Mouse (Mus musculus): Measurements from ENCODE around the gene BC030867. TPM values are rescaled to one million over a fixed set of nuclear protein-coding genes. Genes with fewer than 3 reads are reported as not detected.

BC030867 gene
- total and polyA plus RNA-seq, 3 experiments = 0.26 to 0.45 (median 0.32) TPM

- H3K27ac ChIP-seq = peak overlapping the region; percentile 20
- no peak overlapping the region for H3K4me3 ChIP-seq
- no peak for TF ChIP-seq CTCF (IDR thresholded peaks at IDR 0.05)
- TF ChIP-seq POLR2A (IDR thresholded peaks at IDR 0.05; ENCODE audit: insufficient read depth, low read depth, low read length) = no peak
- TF ChIP-seq EP300 (IDR thresholded peaks at IDR 0.05; ENCODE audit: insufficient read depth, low read depth, low read length) = no peak
- DNase-seq = peak in 1 of 2 experiments; percentile 22
- WGBS = 57% methylated on average over 12 of the region's 12 CpGs
- H3K9ac ChIP-seq (ENCODE audit: low read depth, low read length) = no peak overlapping the region
- peaks cover 38% of the 10 kb centered on the region for H3K4me1 ChIP-seq (ENCODE audit: control insufficient read depth, insufficient read depth, low read length)
- no peaks in the 10 kb centered on the region for H3K27me3 ChIP-seq (ENCODE audit: control insufficient read depth, insufficient read depth, low read length)
- intact Hi-C loops (cut with DNase I) = no loop called here
- H3K79me2 ChIP-seq (replicated peaks; ENCODE audit: control insufficient read depth, insufficient read depth, low read length) = peaks cover 5% of the 10 kb centered on the region; the same call in 1 of the 2 replicates
- H3K36me3 ChIP-seq (ENCODE audit: control insufficient read depth, insufficient read depth, low read length) = peaks cover 6% of the 10 kb centered on the region; the same call in 1 of the 2 replicates
Measured at GRCm38 (mm10) chr11:102226067-102226978, 22.4 kb upstream of the BC030867 start.

GRCm38 (mm10) chr11:102227270-102228190 lies 21.2 kb upstream of the BC030867 start:
- Histone ChIP-seq H3K4me3 (no peak overlapping the region; the same call in 1 of the 2 replicates), H3K27me3 (ENCODE audit: control insufficient read depth, insufficient read depth, low read length) (no peaks in the 10 kb centered on the region), H3K9ac (ENCODE audit: low read depth, low read length) (0 out of 2 replicates have a peak overlapping the region, but pooled peaks have one; percentile 10), H3K4me1 (ENCODE audit: control insufficient read depth, insufficient read depth, low read length) (peaks cover 33% of the 10 kb centered on the region), H3K27ac (no peak overlapping the region), H3K79me2 (replicated peaks; ENCODE audit: control insufficient read depth, insufficient read depth, low read length) (peaks cover 5% of the 10 kb centered on the region; the same call in 1 of the 2 replicates), H3K36me3 (ENCODE audit: control insufficient read depth, insufficient read depth, low read length) (peaks cover 6% of the 10 kb centered on the region; the same call in 1 of the 2 replicates)
- WGBS = 37% methylated on average over 12 of the region's 12 CpGs
- peak in 1 of 2 experiments; percentile 33 for DNase-seq
- intact Hi-C loops (cut with DNase I) = loop anchor here (2.0 kb wide), 1 partner anchor 43 kb away; the partner anchor contains the start of gene Lsm12
- TF ChIP-seq CTCF (IDR thresholded peaks at IDR 0.05) (no peak), POLR2A (IDR thresholded peaks at IDR 0.05; ENCODE audit: insufficient read depth, low read depth, low read length) (no peak), EP300 (IDR thresholded peaks at IDR 0.05; ENCODE audit: insufficient read depth, low read depth, low read length) (no peak)

GRCm38 (mm10) chr11:102228191-102228545 lies 20.5 kb upstream of the BC030867 start:
- intact Hi-C loops (cut with DNase I) = loop anchor here (2.0 kb wide), 1 partner anchor 43 kb away; the partner anchor contains the start of gene Lsm12
- Histone ChIP-seq H3K27ac (peak overlapping the region; percentile 40), H3K4me3 (peak overlapping the region; percentile 17; the same call in 1 of the 2 replicates)

GRCm38 (mm10) chr11:102228646-102229268 lies 19.9 kb upstream of the BC030867 start:
- Histone ChIP-seq H3K4me1 (ENCODE audit: control insufficient read depth, insufficient read depth, low read length) (peaks cover 30% of the 10 kb centered on the region), H3K36me3 (ENCODE audit: control insufficient read depth, insufficient read depth, low read length) (peaks cover 3% of the 10 kb centered on the region; the same call in 1 of the 2 replicates), H3K9ac (ENCODE audit: low read depth, low read length) (peak overlapping the region; percentile 91), H3K27me3 (ENCODE audit: control insufficient read depth, insufficient read depth, low read length) (no peaks in the 10 kb centered on the region), H3K79me2 (replicated peaks; ENCODE audit: control insufficient read depth, insufficient read depth, low read length) (peaks cover 5% of the 10 kb centered on the region; the same call in 1 of the 2 replicates), H3K4me3 (peak overlapping the region; percentile 89), H3K27ac (peak overlapping the region; percentile 96)
- intact Hi-C loops (cut with DNase I) = loop anchor here (2.0 kb wide), 1 partner anchor 44 kb away; the partner anchor contains the start of gene Lsm12
- 11% methylated on average over 7 of the region's 7 CpGs for WGBS
- peak in 1 of 2 experiments; percentile 25 for DNase-seq
- TF ChIP-seq CTCF (IDR thresholded peaks at IDR 0.05) (no peak), EP300 (IDR thresholded peaks at IDR 0.05; ENCODE audit: insufficient read depth, low read depth, low read length) (no peak), POLR2A (IDR thresholded peaks at IDR 0.05; ENCODE audit: insufficient read depth, low read depth, low read length) (no peak)

More at GRCm38 (mm10) chr11:102228191-102228545, 20.5 kb upstream of the BC030867 start:
- Histone ChIP-seq H3K79me2 (replicated peaks; ENCODE audit: control insufficient read depth, insufficient read depth, low read length) (peaks cover 5% of the 10 kb centered on the region; the same call in 1 of the 2 replicates), H3K4me1 (ENCODE audit: control insufficient read depth, insufficient read depth, low read length) (peaks cover 31% of the 10 kb centered on the region), H3K9ac (ENCODE audit: low read depth, low read length) (0 out of 2 replicates have a peak overlapping the region, but pooled peaks have one; percentile 1), H3K27me3 (ENCODE audit: control insufficient read depth, insufficient read depth, low read length) (no peaks in the 10 kb centered on the region), H3K36me3 (ENCODE audit: control insufficient read depth, insufficient read depth, low read length) (peaks cover 3% of the 10 kb centered on the region; the same call in 1 of the 2 replicates)
- no peak for TF ChIP-seq EP300 (IDR thresholded peaks at IDR 0.05; ENCODE audit: insufficient read depth, low read depth, low read length)
- no peak for TF ChIP-seq POLR2A (IDR thresholded peaks at IDR 0.05; ENCODE audit: insufficient read depth, low read depth, low read length)
- TF ChIP-seq CTCF (IDR thresholded peaks at IDR 0.05) = no peak
- WGBS = 35% methylated on average over 9 of the region's 9 CpGs
- peak in 1 of 2 experiments; percentile 23 for DNase-seq
